Mouse (Mus musculus): ENCODE data around the gene Ppm1k. TPM values are rescaled to one million over a fixed set of nuclear protein-coding genes. Genes with fewer than 3 reads are reported as not detected.

Gene Ppm1k
- polyA plus RNA-seq, 1 experiment = 4.7 TPM

DNA sequence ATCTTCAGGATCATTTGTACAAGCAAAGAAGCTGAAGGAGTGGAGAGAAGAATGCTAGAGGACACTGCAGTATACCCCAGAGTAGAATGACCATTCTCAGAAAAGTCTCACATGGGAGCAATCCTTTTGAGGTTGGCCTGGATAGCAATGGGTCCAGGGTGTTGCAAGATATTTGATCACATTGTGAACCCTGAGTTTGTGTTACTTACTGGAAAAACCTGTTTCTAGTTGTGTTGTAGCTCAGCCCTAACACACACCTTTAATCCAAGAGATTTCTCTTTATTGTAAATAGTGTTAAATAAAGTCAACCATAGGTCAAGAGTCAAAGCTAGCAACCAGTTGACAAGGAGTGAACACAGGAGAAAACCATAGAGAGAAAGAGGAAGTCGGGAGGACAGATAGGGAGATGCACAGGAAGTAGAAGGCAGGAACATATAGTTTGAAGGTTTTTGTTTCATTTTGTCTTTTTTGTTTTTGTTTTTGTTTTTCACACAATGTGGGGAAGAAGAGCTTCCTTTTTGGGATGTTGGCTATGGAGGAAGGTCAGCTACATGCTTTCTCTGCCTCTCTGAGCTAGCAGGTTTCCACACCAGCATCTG lies 6.6 kb upstream of the Ppm1k start:
- no peak overlapping the region for H3K27ac ChIP-seq (ENCODE audit: control insufficient read depth, insufficient read depth, low read length)
- TF ChIP-seq CTCF (IDR thresholded peaks at IDR 0.05; ENCODE audit: borderline replicate concordance, control insufficient read depth, extremely low read depth, insufficient read depth, low read length, poor library complexity) = no peak
- TF ChIP-seq POLR2A (IDR thresholded peaks at IDR 0.05; ENCODE audit: control insufficient read depth, extremely low read depth, insufficient read depth, low read length, poor library complexity) = no peak

DNA sequence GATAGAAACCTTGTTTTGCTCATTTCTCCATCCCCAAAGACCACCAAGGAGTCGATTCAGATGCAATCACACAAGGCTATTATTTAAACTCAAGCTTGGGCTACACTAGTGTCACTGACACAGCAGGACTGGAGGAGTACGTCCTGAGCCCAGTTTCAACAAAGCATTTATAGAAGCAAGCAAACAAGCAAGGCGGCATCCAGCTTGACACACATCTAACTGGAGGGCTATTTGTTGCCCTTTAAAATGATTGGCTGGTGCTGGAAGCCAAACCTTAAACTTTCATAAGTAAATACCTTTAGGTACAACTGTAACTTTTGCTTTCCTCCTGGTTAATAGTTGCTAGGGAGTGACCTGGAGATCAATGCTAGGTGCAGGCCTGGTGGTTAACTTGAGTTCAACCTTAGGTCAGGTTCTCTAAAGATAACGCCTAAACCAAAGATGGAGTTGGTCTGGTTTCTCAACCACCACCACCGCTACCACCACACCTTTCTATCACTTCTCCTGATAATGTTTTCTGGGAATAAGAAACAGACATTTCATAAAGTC lies 5.8 kb upstream of the Ppm1k start:
- no peak overlapping the region for H3K4me3 ChIP-seq (ENCODE audit: control insufficient read depth, insufficient read depth, low read length)
- H3K36me3 ChIP-seq (ENCODE audit: control insufficient read depth, insufficient read depth, low read length) = no peaks in the 10 kb centered on the region
- 96% methylated on average over 5 of the region's 5 CpGs for WGBS
- DNase-seq = no peak
- H3K27me3 ChIP-seq (ENCODE audit: control insufficient read depth, insufficient read depth, low read length) = no peaks in the 10 kb centered on the region
- TF ChIP-seq CTCF (IDR thresholded peaks at IDR 0.05; ENCODE audit: borderline replicate concordance, control insufficient read depth, extremely low read depth, insufficient read depth, low read length, poor library complexity) (no peak), POLR2A (IDR thresholded peaks at IDR 0.05; ENCODE audit: control insufficient read depth, extremely low read depth, insufficient read depth, low read length, poor library complexity) (no peak)
- no peaks in the 10 kb centered on the region for H3K4me1 ChIP-seq (replicated peaks; ENCODE audit: control insufficient read depth, insufficient read depth, low read length)
- no peak overlapping the region for H3K27ac ChIP-seq (ENCODE audit: control insufficient read depth, insufficient read depth, low read length)

More for the DNA sequence above, 6.6 kb upstream of the Ppm1k start:
- Histone ChIP-seq H3K27me3 (ENCODE audit: control insufficient read depth, insufficient read depth, low read length) (no peaks in the 10 kb centered on the region), H3K4me3 (ENCODE audit: control insufficient read depth, insufficient read depth, low read length) (no peak overlapping the region), H3K36me3 (ENCODE audit: control insufficient read depth, insufficient read depth, low read length) (no peaks in the 10 kb centered on the region), H3K4me1 (replicated peaks; ENCODE audit: control insufficient read depth, insufficient read depth, low read length) (no peaks in the 10 kb centered on the region)
- no peak for DNase-seq
- 55% methylated on average over 1 of the region's 1 CpGs for WGBS

DNA sequence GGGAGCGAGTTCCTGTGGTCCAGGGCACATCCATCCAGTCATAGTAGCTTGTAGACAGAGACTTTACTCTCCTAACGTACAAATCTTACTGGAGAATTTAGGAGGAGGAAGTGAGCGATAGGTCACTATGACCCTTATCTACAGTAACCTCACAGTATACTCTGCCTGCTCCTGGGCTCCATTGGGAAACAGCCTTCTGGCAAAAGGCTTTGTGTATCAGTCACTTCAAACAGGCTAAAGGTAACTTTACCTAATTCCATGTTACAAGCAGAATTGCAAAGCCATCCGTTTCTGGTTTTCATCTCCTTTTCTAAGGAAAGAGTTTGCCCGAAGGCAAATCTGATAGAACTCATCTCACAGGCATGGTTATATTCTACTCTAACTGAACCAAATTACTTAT lies 2.6 kb upstream of the Ppm1k start:
- H3K36me3 ChIP-seq (ENCODE audit: control insufficient read depth, insufficient read depth, low read length) = no peaks in the 10 kb centered on the region
- no peak for TF ChIP-seq POLR2A (IDR thresholded peaks at IDR 0.05; ENCODE audit: control insufficient read depth, extremely low read depth, insufficient read depth, low read length, poor library complexity)
- TF ChIP-seq CTCF (IDR thresholded peaks at IDR 0.05; ENCODE audit: borderline replicate concordance, control insufficient read depth, extremely low read depth, insufficient read depth, low read length, poor library complexity) = no peak
- 99% methylated on average over 5 of the region's 5 CpGs for WGBS
- no peak overlapping the region for H3K4me3 ChIP-seq (ENCODE audit: control insufficient read depth, insufficient read depth, low read length)
- no peaks in the 10 kb centered on the region for H3K27me3 ChIP-seq (ENCODE audit: control insufficient read depth, insufficient read depth, low read length)
- no peak for DNase-seq
- peaks cover 6% of the 10 kb centered on the region for H3K4me1 ChIP-seq (replicated peaks; ENCODE audit: control insufficient read depth, insufficient read depth, low read length)
- H3K27ac ChIP-seq (ENCODE audit: control insufficient read depth, insufficient read depth, low read length) = no peak overlapping the region

DNA sequence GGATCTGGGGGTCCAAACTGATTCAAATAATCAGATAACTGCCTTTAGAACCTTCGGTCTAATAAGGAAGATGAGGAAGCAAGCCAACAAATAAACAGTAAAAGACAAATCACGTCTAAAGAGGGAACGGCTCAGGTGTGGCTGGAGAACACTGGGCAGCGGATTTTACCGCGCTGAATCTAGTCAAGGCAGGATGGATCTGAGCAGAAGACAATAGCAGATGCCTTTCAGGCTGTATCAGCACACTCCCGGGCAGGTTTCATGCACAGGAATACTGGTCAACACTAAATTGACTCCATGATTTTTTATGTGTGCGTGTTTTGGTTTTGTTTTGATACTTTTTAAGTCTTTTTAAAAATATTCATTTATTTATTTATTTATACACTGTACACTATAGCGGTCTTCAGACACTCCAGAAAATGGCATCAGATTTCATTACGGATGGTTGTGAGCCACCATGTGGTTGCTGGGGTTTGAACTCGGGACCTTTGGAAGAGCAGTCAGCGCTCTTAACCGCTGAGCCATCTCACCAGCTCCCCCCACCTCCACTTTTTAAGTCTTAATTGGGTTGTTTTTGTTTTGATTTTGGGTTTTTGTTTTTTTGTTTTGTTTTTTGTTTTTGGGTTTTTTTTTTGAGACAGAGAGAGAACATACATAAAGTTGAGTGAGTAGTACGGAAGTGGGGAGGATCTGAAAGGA lies 852 bp upstream of the Ppm1k start:
- WGBS = 16% methylated on average over 14 of the region's 14 CpGs
- peak; percentile 25 for DNase-seq
- no peak for TF ChIP-seq POLR2A (IDR thresholded peaks at IDR 0.05; ENCODE audit: control insufficient read depth, extremely low read depth, insufficient read depth, low read length, poor library complexity)
- TF ChIP-seq CTCF (IDR thresholded peaks at IDR 0.05; ENCODE audit: borderline replicate concordance, control insufficient read depth, extremely low read depth, insufficient read depth, low read length, poor library complexity) = no peak
- H3K27ac ChIP-seq (ENCODE audit: control insufficient read depth, insufficient read depth, low read length) = peak overlapping the region; percentile 59
- peaks cover 8% of the 10 kb centered on the region for H3K4me1 ChIP-seq (replicated peaks; ENCODE audit: control insufficient read depth, insufficient read depth, low read length)
- peak overlapping the region; percentile 56 for H3K4me3 ChIP-seq (ENCODE audit: control insufficient read depth, insufficient read depth, low read length)
- H3K27me3 ChIP-seq (ENCODE audit: control insufficient read depth, insufficient read depth, low read length) = no peaks in the 10 kb centered on the region
- H3K36me3 ChIP-seq (ENCODE audit: control insufficient read depth, insufficient read depth, low read length) = no peaks in the 10 kb centered on the region

DNA sequence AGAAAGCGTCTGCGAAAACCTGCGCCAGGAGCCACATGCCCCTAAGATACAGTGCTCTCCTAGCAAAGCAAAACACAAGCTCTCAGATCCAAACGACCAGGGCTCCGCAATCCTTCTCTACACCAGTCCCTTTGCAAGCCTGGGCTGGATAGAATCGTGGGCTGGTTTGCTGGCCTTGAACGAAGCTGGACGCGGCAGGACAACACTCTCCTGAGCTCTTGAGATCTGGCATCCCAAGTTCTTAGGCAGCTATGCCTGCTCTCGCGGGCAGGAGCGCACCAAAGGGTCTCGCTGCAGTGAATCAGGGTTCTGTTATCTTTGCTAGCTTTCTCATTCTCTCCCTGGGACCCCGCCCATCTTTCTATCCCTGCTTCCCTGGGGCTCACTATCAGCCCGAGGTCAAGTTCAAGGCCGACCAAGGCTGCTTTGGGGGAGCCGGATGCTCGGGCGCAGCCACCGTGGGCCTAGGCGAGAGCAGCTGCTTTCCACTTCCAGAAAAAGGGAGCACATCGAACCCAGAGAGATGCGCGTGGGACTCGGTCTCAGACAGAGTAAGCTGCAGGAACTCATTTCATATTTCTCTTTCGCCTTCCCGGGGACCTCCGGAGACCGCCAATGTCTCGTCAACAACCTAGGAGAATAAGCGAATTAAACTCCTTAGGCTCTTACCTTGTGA lies 519 bp downstream of the Ppm1k start:
- no peaks in the 10 kb centered on the region for H3K27me3 ChIP-seq (ENCODE audit: control insufficient read depth, insufficient read depth, low read length)
- peak; percentile 57 for DNase-seq
- H3K36me3 ChIP-seq (ENCODE audit: control insufficient read depth, insufficient read depth, low read length) = no peaks in the 10 kb centered on the region
- peak overlapping the region; percentile 57 for H3K4me3 ChIP-seq (ENCODE audit: control insufficient read depth, insufficient read depth, low read length)
- peak overlapping the region; percentile 73 for H3K27ac ChIP-seq (ENCODE audit: control insufficient read depth, insufficient read depth, low read length)
- TF ChIP-seq POLR2A (IDR thresholded peaks at IDR 0.05; ENCODE audit: control insufficient read depth, extremely low read depth, insufficient read depth, low read length, poor library complexity) = no peak
- TF ChIP-seq CTCF (IDR thresholded peaks at IDR 0.05; ENCODE audit: borderline replicate concordance, control insufficient read depth, extremely low read depth, insufficient read depth, low read length, poor library complexity) = no peak
- H3K4me1 ChIP-seq (replicated peaks; ENCODE audit: control insufficient read depth, insufficient read depth, low read length) = peaks cover 8% of the 10 kb centered on the region
- under 1% methylated on average over 31 of the region's 31 CpGs for WGBS

- Histone ChIP-seq H3K36me3 (ENCODE audit: control insufficient read depth, insufficient read depth, low read length) (no peaks in the 10 kb centered on the region), H3K4me1 (replicated peaks; ENCODE audit: control insufficient read depth, insufficient read depth, low read length) (peaks cover 8% of the 10 kb centered on the region), H3K27me3 (ENCODE audit: control insufficient read depth, insufficient read depth, low read length) (no peaks in the 10 kb centered on the region), H3K4me3 (ENCODE audit: control insufficient read depth, insufficient read depth, low read length) (peak overlapping the region; percentile 57), H3K27ac (ENCODE audit: control insufficient read depth, insufficient read depth, low read length) (peak overlapping the region; percentile 73)
- TF ChIP-seq POLR2A (IDR thresholded peaks at IDR 0.05; ENCODE audit: control insufficient read depth, extremely low read depth, insufficient read depth, low read length, poor library complexity) (no peak), CTCF (IDR thresholded peaks at IDR 0.05; ENCODE audit: borderline replicate concordance, control insufficient read depth, extremely low read depth, insufficient read depth, low read length, poor library complexity) (no peak)
- peak; percentile 36 for DNase-seq
- WGBS = 3% methylated on average over 8 of the region's 8 CpGs
Measured at GRCm38 (mm10) chr6:57534231-57534610, 1.0 kb downstream of the Ppm1k start.

Measured in thymus, adult 2 months (tissue).